Mouse (Mus musculus): Measurements from ENCODE around the gene Zbtb4. TPM values are rescaled to one million over a fixed set of nuclear protein-coding genes. Genes with fewer than 3 reads are reported as not detected.

Zbtb4 gene
- total RNA-seq, 2 experiments from 2014 or later, result 26.7 to 30.5 TPM

Other genes with a start within 250 kb of the Zbtb4 start
- under 1 TPM; 0.47 to 0.93 TPM for gene Dnah2, start 216.8 kb upstream of the Zbtb4 start, total RNA-seq (2021)
- gene Efnb3, start 205.7 kb upstream of the Zbtb4 start, total RNA-seq (2021), result 1 to 10 TPM; 1.9 to 2.7 TPM
- 1 to 10 TPM; 6.8 to 7.9 TPM for gene Wrap53, start 185.7 kb upstream of the Zbtb4 start, total RNA-seq (2021)
- gene Trp53, start 185.6 kb upstream of the Zbtb4 start, total RNA-seq (2021), result 10 to 100 TPM; 51.1 to 51.9 TPM
- gene Atp1b2, start 160.0 kb upstream of the Zbtb4 start, total RNA-seq (2021), result 100 to 1,000 TPM; 227 to 249 TPM
- gene Shbg, start 148.0 kb upstream of the Zbtb4 start, total RNA-seq (2021), result not detected
- gene Sat2, start 143.9 kb upstream of the Zbtb4 start, total RNA-seq (2021), result 1 to 10 TPM; 7.8 to 8.8 TPM
- 10 to 100 TPM; 90.3 to 94.0 TPM for gene Fxr2, start 132.9 kb upstream of the Zbtb4 start, total RNA-seq (2021)
- gene Sox15, start 110.6 kb upstream of the Zbtb4 start, total RNA-seq (2021), result not detected
- 10 to 100 TPM; 31.6 to 33.0 TPM for gene Mpdu1, start 103.3 kb upstream of the Zbtb4 start, total RNA-seq (2021)
- gene Cd68, start 99.8 kb upstream of the Zbtb4 start, total RNA-seq (2021), result 10 to 100 TPM; 13.1 to 14.0 TPM
- gene Eif4a1, start 93.5 kb upstream of the Zbtb4 start, total RNA-seq (2021), result 100 to 1,000 TPM; 295 to 317 TPM
- 10 to 100 TPM; 43.5 to 45.9 TPM for gene Senp3, start 83.8 kb upstream of the Zbtb4 start, total RNA-seq (2021)
- gene Tnfsf13, start 80.1 kb upstream of the Zbtb4 start, total RNA-seq (2021), result 1 to 10 TPM; 1.0 to 2.9 TPM
- 10 to 100 TPM; 22.3 to 22.9 TPM for gene Tnfsf12, start 70.1 kb upstream of the Zbtb4 start, total RNA-seq (2021)
- 1 to 10 TPM; 4.3 to 4.6 TPM for gene Tnfsfm13, start 69.8 kb upstream of the Zbtb4 start, total RNA-seq (2021)
- gene Polr2a, start 7.3 kb upstream of the Zbtb4 start, total RNA-seq (2021), result 10 to 100 TPM; 66.4 to 72.2 TPM
- gene Slc35g3, start 3.9 kb upstream of the Zbtb4 start, total RNA-seq (2021), result under 1 TPM in 1 of 2 experiments, not detected in 1; 0.25 TPM
- gene Chrnb1, start 30.0 kb downstream of the Zbtb4 start, total RNA-seq (2021), result 100 to 1,000 TPM in 1 of 2 experiments, 10 to 100 TPM in 1; 95.1 to 110 TPM
- gene Fgf11, start 35.9 kb downstream of the Zbtb4 start, total RNA-seq (2021), result 10 to 100 TPM; 10.1 to 13.8 TPM
- gene Tmem102, start 39.7 kb downstream of the Zbtb4 start, total RNA-seq (2021), result not detected
- not detected for gene Gm39566, start 49.4 kb downstream of the Zbtb4 start, total RNA-seq (2021)
- not detected for gene Spem2, start 52.6 kb downstream of the Zbtb4 start, total RNA-seq (2021)
- under 1 TPM in 1 of 2 experiments, not detected in 1; 0.34 TPM for gene Spem1, start 56.3 kb downstream of the Zbtb4 start, total RNA-seq (2021)
- gene Nlgn2, start 71.9 kb downstream of the Zbtb4 start, total RNA-seq (2021), result 10 to 100 TPM; 22.3 to 23.2 TPM
- 100 to 1,000 TPM in 1 of 2 experiments, 10 to 100 TPM in 1; 97.5 to 141 TPM for gene Tmem256, start 72.6 kb downstream of the Zbtb4 start, total RNA-seq (2021)
- gene Plscr3, start 80.5 kb downstream of the Zbtb4 start, total RNA-seq (2021), result 10 to 100 TPM; 39.3 to 41.4 TPM
- under 1 TPM in 1 of 2 experiments, not detected in 1; 0.13 TPM for gene Tnk1, start 92.8 kb downstream of the Zbtb4 start, total RNA-seq (2021)
- not detected for gene Tmem95, start 112.1 kb downstream of the Zbtb4 start, total RNA-seq (2021)
- 1 to 10 TPM; 3.5 to 4.7 TPM for gene Kctd11, start 115.5 kb downstream of the Zbtb4 start, total RNA-seq (2021)
- gene Acap1, start 129.6 kb downstream of the Zbtb4 start, total RNA-seq (2021), result 1 to 10 TPM in 1 of 2 experiments, under 1 TPM in 1; 0.65 to 1.1 TPM
- 1 to 10 TPM; 3.2 to 4.1 TPM for gene 2810408A11Rik, start 135.1 kb downstream of the Zbtb4 start, total RNA-seq (2021)
- gene Neurl4, start 135.2 kb downstream of the Zbtb4 start, total RNA-seq (2021), result 10 to 100 TPM; 32.3 to 36.9 TPM
- 10 to 100 TPM; 35.9 to 44.5 TPM for gene Gps2, start 148.0 kb downstream of the Zbtb4 start, total RNA-seq (2021)
- gene Eif5a, start 156.0 kb downstream of the Zbtb4 start, total RNA-seq (2021), result 100 to 1,000 TPM; 565 to 571 TPM
- gene Ybx2, start 169.9 kb downstream of the Zbtb4 start, total RNA-seq (2021), result 1 to 10 TPM; 5.1 to 6.4 TPM
- gene Slc2a4, start 182.3 kb downstream of the Zbtb4 start, total RNA-seq (2021), result 100 to 1,000 TPM; 111 to 142 TPM
- under 1 TPM in 1 of 2 experiments, not detected in 1; 0.34 TPM for gene Cldn7, start 198.9 kb downstream of the Zbtb4 start, total RNA-seq (2021)
- gene Ctdnep1, start 215.2 kb downstream of the Zbtb4 start, total RNA-seq (2021), result 100 to 1,000 TPM; 204 to 229 TPM
- 10 to 100 TPM; 61.9 to 63.7 TPM for gene Elp5, start 216.6 kb downstream of the Zbtb4 start, total RNA-seq (2021)
- 100 to 1,000 TPM; 234 to 246 TPM for gene Gabarap, start 225.2 kb downstream of the Zbtb4 start, total RNA-seq (2021)
- gene Phf23, start 229.9 kb downstream of the Zbtb4 start, total RNA-seq (2021), result 10 to 100 TPM; 31.5 to 34.7 TPM
- gene Dvl2, start 234.7 kb downstream of the Zbtb4 start, total RNA-seq (2021), result 10 to 100 TPM; 19.1 to 22.8 TPM
- gene Acadvl, start 249.5 kb downstream of the Zbtb4 start, total RNA-seq (2021), result 100 to 1,000 TPM; 233 to 241 TPM

Data from gastrocnemius, postnatal 4 days (tissue).